Mouse (Mus musculus) urinary bladder, postnatal 14 days (tissue): Measurements from ENCODE around the gene Pecr.
"Not testable (repeated sequence)": the region's sequence is repeated elsewhere in the genome, so short reads cannot be mapped to it uniquely, and the experiment has no call there.

Experiments used
- DNase-seq: peaks from one replicate; pipeline ENCODE4 v3.0.0; 2021; ENCODE audit warnings: low spot score

Gene Pecr

GRCm38 (mm10) chr1:72236363-72237006 is 47.6 kb downstream of the Pecr start:
- DNase-seq = peak; percentile 79

- DNase-seq = not testable (repeated sequence)
These were observed 51.5 kb downstream of the Pecr start for GRCm38 (mm10) chr1:72232592-72232991.

GRCm38 (mm10) chr1:72228974-72229373 is 55.1 kb downstream of the Pecr start:
- no peak for DNase-seq

- no peak for DNase-seq
These were observed 56.6 kb downstream of the Pecr start for GRCm38 (mm10) chr1:72227546-72227945.

- no peak for DNase-seq
These were observed 57.1 kb downstream of the Pecr start for GRCm38 (mm10) chr1:72226887-72227481.

- peak; percentile 38 for DNase-seq
These were observed 57.8 kb downstream of the Pecr start for GRCm38 (mm10) chr1:72226172-72226886.

- DNase-seq = peak; percentile 83
These were observed 58.4 kb downstream of the Pecr start for GRCm38 (mm10) chr1:72225720-72226171.

GRCm38 (mm10) chr1:72225054-72225718 is 58.9 kb downstream of the Pecr start:
- no peak for DNase-seq

GRCm38 (mm10) chr1:72220008-72220407 is 64.1 kb downstream of the Pecr start:
- DNase-seq = no peak

GRCm38 (mm10) chr1:72219116-72219515 is 65.0 kb downstream of the Pecr start:
- no peak for DNase-seq

- no peak for DNase-seq
These were observed 65.5 kb downstream of the Pecr start for GRCm38 (mm10) chr1:72218626-72219025.

GRCm38 (mm10) chr1:72216761-72217160 is 67.4 kb downstream of the Pecr start:
- DNase-seq = no peak

- DNase-seq = no peak
These were observed 68.9 kb downstream of the Pecr start for GRCm38 (mm10) chr1:72215174-72215573.

GRCm38 (mm10) chr1:72214470-72214961 is 69.6 kb downstream of the Pecr start:
- no peak for DNase-seq

GRCm38 (mm10) chr1:72213954-72214353 is 70.2 kb downstream of the Pecr start:
- DNase-seq = no peak

- peak; percentile 64 for DNase-seq
These were observed 72.1 kb downstream of the Pecr start, which contains the start of gene Mreg for GRCm38 (mm10) chr1:72211701-72212699. TSS of gene Mreg (minus strand) at chr1:72212307.

GRCm38 (mm10) chr1:72210803-72211679 is 73.1 kb downstream of the Pecr start:
- DNase-seq = peak; percentile 32
